Mouse (Mus musculus) erythroblast, embryonic 14.5 days (primary cell): ENCODE results near the gene Dytn.
"Not testable (repeated sequence)": the region's sequence is repeated elsewhere in the genome, so short reads cannot be mapped to it uniquely, and the experiment has no call there.

Experiments
- GATA1 ChIP-seq: IDR thresholded peaks from 2 replicates; pipeline ENCODE4 v1.6.1; 2012; ENCODE audit warnings: low read length, inconsistent platforms, mixed read lengths
- TAL1 ChIP-seq: IDR thresholded peaks from 3 replicates; pipeline ENCODE4 v1.6.1; 2012; ENCODE audit warnings: low read length, inconsistent platforms, mixed read lengths

GRCm38 (mm10) chr1:63630390-63630789, 56.3 kb downstream of the Dytn start:
- TF ChIP-seq GATA1, TAL1: not testable (repeated sequence)
